Mouse (Mus musculus): Measurements from ENCODE around the gene S1pr3.

The S1pr3 gene

DNA sequence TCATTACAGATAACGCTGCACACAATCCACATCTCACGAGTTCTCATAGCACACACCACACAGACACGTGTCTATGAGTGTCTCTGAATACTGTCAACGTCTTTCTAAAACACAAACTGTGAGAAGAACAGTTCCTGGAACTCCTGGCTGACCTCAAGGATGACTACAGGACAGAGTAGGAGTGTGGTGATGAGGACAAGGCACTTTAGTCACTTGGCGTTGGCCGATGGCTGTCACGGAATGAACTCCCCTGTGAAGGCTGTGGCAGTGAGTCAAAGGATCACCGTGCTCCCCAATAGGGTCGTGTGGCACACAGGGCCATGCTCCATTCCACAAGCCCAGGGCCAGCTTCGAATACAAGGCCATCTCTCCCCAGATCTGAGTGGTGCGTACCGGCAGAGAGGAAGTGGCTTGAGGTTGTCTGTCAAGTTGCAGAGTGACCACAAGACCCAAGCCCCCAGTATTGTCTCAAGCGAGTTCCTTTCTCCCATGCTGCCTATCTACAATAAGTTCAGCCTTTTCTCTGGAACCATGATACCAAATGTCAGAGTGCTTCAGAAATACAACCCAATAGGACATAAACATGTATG, 2.6 kb upstream of the S1pr3 start:
- peak; percentile 95 for DNase-seq (ENCODE audit: low read depth)

DNA sequence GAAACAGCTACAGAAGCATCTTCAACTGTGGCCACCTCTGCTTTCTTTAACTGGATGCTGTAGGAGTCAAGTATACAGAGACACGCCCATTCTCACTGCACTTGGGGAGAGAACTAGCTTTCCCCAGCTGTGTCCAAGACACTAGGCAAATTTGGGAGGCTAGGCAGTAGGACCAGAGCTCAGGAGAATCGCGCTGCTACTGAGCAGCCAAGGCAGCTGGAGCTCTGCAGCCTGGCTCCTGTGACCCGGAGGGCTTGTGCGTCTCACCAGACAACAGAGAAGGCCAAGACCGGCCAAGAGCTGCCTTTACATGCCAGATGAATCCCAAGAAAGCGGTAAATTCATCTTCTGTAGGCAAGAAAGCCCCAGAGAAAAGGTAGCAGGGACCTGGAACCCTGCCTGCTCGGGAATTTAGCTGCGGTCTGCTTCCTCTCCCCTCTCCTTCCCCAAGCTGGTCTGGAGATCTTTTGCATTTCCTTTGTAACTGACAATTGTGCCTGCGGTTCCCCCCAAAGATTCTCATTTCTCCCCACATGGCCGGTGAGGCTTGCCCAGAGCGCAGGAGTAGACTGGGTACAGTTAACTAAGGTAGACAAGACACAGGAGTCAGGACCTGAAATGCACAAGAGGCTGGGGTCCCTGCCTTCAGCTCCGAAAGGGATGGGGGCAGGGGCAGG, 760 bp upstream of the S1pr3 start:
- DNase-seq (ENCODE audit: low read depth) = peak; percentile 50

DNA sequence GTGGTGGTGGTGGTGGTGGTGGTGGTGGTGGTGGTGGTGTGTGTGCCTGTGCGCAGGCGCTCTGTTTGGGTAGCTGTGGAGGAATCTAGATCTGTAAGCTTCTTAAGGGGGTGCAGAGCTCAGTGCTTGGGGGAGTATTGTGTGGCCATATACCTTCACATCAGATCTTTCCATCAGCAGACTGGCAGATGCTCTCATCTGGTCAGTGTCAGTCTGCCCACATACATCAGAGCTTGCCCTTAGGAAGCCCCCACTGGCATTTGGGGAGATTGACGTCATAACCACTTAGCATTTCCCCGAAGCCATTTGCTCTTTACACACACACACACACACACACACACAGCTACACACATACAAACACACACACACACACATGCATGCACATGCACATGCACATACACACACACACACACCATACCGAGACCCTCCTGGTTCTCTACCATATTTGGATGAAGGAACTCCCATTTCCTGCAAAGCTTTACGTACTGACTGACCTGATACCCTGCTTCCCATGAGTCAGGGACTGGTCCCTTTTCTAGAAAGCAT, 1.6 kb downstream of the S1pr3 start:
- peak; percentile 55 for DNase-seq (ENCODE audit: low read depth)

DNA sequence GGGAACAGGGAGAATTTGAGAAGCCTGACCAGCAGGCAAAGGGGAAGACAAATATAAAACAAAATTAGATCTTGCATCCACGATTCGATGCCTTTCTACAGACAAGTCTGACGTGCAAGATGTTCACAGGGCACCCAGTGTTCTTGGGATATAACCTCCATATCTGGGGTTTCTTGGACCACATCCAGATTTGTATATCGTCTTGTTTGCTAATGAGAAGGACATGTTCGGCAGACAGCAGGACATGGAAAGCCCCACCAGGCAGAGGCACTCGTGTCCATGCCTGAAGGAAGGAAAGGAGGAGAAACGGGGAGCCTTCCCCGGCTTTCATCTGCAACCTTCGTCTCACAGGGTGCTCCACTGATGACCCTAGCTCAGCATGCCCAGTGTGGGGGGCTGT, 2.8 kb downstream of the S1pr3 start:
- no peak for DNase-seq (ENCODE audit: low read depth)

DNA sequence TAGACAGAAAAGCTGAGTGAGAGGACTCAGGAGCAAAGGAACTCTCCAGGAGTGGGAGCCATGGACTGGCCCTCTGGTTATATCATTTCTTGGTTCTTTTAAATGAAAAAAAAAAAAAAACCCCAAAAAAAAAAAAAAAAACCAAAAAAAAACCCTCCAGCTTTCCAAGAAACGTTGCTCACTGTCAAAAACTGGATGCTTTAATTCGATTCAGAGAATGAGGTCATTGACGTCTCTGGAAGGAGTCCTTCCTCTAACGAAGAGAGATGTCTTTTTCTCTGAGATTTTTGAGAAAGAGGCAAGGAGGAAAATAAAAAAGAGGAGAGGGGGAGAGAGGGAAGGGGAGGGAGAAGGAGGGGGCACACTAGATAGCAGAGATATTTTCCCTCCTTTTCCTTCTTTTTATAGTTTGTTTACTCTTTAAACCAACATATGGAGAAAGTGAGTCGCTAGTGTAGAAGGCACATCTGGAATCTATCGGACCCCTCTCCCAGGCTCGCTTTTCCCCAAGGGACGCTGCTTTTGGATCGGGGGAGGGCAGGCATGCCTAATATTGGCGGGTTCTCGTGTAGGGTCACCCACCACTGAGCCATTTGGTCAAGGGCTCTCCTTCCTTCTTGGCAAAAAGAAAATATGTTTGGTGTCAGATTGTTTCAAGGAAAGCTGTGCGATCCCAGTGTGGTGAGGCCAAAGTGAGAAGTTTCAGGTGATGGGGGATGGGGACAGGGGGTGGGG, 3.4 kb downstream of the S1pr3 start:
- DNase-seq (ENCODE audit: low read depth) = no peak

DNA sequence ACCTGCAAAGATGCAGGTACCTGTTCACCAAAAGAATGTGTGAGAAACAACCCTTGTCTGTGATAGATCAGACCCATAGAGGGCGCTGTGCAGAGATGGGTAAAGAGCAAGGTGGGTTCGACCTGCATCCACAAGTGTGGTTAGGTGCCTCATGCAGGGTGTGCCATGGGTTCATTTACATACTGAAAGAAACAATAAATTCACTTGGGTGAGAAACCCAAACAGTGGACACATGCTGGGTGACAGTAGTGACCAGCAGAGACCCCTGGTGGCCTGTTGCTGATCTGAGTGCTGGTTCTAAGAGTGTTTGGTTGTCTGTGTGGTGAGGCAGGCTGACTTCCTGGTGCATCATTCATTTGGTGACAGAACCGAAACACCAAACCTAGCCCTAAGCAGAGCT, 5.0 kb downstream of the S1pr3 start:
- DNase-seq (ENCODE audit: low read depth) = peak; percentile 63

DNA sequence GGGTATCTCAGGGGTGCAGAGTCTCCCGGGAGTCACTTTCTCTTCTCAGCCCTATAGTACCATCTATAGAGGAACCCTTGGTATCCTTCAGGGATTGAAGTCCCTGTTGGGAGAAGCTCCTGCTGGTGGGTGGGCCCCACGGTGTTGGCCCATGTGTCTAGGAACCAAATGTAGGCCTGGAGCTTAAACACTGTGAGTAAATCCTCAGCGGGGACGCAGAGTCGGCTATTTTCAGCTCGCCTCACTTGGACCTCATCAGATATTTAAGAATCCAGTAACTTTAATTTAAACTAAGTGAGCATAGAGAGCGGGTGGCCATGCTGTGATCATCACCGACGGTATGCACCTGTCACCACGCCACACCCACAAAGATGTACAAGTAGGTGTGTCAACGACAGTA, 8.3 kb downstream of the S1pr3 start:
- no peak for DNase-seq (ENCODE audit: low read depth)

DNA sequence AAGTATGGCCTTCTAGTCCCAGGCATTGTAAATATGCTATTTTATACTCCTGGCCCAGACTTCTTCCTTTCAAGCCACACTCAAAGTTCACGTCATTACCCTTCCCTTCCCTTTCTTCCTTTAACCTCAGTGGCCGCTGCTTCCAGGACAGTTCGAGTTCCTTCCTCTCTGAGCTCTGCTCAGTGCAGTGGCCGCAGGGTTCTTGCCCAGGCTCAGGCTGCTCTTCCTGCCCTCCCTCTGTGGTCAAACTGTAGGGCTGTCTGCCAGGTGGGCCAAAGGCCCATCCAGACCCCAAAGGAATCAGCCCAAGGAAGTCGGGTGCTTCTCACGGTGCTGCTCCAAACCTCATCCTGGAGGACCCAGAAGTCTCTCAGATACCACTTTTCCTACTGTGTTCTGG, 9.4 kb downstream of the S1pr3 start:
- DNase-seq (ENCODE audit: low read depth) = peak; percentile 83

DNA sequence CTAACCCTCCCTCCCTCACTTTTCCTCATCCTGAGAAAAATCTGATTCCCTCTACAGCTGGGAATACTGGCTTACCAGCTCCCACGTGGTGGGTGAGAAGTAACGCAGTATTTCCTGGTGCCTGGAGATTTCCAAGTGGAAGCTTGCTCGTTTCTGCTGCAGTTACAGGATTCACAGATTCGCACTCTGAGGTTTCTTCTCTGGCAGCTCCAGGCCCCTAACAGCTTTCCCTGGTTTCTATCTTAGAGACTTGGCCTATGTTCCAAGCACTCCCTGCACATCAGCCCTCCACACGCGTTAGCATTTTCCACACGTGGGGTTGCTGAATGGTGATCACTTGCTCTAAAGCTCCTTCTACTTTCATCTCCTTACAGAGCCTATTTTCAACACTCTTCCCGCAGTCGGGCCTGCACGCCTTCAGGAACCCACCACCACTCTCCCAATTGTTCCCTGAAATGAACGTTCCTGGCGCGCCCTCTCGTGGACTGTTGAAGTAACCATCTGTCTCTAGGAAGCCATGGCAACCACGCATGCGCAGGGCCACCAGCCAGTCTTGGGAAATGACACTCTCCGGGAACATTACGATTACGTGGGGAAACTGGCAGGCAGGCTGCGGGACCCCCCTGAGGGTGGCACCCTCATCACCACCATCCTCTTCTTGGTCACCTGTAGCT, 10.0 kb downstream of the S1pr3 start:
- peak; percentile 87 for DNase-seq (ENCODE audit: low read depth)

DNA sequence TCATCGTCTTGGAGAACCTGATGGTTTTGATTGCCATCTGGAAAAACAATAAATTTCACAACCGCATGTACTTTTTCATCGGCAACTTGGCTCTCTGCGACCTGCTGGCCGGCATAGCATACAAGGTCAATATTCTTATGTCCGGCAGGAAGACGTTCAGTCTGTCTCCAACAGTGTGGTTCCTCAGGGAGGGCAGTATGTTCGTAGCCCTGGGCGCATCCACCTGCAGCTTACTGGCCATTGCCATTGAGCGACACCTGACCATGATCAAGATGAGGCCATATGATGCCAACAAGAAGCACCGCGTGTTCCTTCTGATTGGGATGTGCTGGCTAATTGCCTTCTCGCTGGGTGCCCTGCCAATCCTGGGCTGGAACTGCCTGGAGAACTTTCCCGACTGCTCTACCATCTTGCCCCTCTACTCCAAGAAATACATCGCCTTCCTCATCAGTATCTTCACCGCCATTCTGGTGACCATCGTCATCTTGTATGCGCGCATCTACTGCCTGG, 10.6 kb downstream of the S1pr3 start:
- DNase-seq (ENCODE audit: low read depth) = no peak

DNA sequence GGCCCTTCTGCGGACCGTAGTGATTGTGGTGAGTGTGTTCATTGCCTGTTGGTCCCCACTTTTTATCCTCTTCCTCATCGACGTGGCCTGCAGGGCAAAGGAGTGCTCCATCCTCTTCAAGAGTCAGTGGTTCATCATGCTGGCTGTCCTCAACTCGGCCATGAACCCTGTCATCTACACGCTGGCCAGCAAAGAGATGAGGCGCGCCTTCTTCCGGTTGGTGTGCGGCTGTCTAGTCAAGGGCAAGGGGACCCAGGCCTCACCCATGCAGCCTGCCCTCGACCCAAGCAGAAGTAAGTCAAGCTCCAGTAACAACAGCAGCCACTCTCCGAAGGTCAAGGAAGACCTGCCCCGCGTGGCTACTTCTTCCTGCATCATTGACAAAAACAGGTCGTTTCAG, 11.1 kb downstream of the S1pr3 start:
- DNase-seq (ENCODE audit: low read depth) = no peak

DNA sequence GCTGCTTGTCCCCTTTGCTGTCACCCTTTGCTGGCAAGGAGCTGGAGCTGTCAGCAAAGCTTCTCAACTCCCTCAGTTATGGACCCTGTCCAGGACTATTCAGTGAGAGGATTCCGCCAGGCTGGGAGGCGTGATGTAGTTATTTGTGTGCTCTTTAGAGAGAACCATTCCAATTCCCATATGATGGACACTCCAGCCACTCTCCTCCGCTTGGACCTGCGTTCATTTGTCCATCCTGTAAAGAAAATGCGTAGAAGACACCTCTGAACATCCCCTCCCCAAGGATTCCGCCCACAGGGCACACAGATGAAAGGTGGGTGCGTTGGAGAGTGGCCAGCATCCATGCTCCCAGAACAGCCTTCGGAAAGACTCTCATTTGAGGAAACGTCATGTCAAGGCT, 12.4 kb downstream of the S1pr3 start:
- no peak for DNase-seq (ENCODE audit: low read depth)

DNA sequence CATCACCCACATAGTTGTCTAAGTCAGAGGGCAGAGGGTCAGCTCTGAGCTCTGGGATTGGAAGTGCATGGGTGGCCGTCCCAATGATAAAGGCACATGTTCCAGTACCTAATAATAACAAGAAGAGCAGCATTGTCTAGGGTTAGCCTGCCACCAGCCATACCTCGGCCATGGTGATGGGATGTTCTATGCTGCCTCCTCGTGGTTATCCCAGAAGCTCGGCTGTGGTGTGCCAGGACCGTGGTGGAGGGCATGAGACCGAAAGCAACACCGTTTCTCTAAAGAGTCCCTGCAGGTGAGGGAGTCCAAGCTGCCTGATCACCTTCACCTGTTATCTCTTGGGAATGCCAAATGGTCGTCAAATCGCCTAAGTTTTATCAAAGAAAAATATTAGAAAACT, 15.2 kb downstream of the S1pr3 start:
- peak; percentile 34 for DNase-seq (ENCODE audit: low read depth)

DNA sequence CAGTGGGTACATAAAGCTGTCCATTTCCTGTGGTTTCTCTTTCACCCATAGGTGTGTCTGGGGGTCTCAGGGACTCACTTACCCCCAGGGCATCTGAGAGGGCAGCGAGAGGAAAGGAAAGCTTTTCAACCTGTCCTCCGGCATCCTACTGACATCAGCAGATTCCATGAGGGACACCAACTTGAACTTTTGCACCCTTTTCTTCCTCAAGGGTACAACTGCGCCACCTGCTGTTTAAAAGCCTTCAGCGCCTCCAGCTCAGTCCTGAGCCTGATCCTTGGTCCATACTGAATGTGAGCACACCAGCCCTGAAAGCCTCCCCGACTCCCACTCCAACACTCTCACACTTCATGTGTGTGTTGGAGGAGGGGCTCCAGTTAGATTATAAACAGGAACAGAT, 16.2 kb downstream of the S1pr3 start:
- peak; percentile 82 for DNase-seq (ENCODE audit: low read depth)

DNA sequence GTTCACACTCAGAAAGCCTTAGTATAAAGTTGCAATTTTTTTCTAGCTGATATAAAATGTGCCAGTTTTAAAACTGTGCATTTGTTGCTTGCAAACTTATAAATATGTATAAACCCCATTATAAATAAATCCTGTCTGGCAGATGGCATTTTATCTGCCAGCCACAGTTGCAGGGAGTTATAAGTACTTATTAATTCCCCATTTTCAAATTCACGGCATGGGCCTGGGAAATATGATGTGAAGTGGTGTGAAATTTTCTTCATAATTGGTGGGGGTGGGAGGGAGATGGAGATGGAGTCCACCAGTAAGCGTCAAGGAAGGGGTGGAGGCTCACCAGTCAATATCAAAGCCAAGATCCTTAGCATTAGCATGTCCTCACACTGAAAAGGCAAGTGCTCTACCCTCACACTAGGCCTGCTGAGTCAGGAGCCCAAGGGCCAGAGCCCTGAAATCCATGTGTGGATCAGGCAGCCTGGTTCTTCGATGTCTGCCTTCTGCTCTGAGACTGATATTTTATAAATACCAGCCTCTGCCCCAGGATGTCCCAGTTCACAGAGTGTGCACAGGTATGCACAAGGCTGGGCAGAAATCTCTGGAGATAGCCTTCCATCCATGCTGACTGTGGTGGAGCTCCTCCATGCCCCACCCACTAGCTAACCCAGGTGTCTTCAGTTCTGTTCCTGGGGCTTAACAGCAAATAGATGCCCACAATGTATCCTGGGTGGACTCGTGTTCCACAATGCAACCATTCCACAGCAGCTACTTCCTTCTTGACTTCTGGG, 17.4 kb downstream of the S1pr3 start:
- no peak for DNase-seq (ENCODE audit: low read depth)

DNA sequence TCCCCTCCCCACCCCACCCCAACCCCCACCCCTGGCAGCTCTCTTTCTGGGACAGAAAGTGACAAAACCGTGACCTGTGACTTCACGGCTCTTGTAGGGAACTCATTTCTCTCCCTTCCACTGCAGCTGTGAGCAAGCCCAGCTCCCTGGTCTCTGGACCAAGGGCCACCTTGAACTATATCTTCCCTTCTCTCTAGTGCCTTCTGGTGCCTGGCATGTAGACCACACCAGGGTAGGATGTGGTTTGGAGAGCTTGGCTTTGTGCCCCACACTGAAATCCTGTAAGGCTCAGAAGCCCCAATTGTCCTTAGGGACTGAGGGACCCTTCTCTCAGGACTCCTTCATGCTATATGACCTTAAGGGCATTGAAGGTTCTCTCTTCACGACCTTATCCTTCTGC, 24.9 kb downstream of the S1pr3 start:
- peak; percentile 67 for DNase-seq (ENCODE audit: low read depth)

DNA sequence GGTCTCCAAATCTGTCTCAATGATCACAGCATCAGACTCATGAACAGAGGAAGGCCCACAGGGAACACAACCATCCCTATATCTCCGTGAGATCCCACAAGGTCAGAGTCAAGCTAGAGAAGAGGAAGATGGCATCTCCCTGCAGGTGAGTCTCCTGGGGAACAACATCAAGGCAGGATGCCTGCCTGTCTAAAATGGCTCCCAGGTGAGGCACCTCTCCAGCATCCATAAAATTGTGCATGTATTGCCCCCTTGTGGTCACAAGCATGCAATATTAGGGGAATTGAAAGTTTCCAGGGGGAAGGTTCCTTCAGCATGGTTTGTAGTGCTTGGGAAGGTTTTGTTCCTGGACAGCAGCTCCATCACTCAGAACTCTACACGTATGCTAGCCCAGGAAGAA, 26.0 kb downstream of the S1pr3 start:
- peak; percentile 20 for DNase-seq (ENCODE audit: low read depth)

DNA sequence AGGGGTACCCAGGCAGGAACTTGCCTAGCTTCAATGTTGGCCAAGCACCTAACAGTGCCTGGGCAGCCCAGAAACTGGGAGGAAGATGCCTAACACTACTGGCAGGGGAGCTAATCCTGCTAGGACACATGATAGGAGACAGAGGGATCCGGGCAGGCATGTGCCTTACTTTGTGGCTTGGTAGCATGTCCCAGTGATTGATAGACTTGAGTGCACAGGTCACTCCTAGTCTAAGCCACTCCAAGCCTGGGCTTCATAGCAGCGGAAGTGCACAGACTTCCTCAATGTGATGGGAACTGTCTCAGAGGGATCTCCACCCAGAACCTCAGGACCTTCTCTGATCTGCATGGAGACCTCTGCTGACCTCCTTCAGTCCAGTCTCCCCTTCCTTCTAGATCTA, 26.7 kb downstream of the S1pr3 start:
- no peak for DNase-seq (ENCODE audit: low read depth)

DNA sequence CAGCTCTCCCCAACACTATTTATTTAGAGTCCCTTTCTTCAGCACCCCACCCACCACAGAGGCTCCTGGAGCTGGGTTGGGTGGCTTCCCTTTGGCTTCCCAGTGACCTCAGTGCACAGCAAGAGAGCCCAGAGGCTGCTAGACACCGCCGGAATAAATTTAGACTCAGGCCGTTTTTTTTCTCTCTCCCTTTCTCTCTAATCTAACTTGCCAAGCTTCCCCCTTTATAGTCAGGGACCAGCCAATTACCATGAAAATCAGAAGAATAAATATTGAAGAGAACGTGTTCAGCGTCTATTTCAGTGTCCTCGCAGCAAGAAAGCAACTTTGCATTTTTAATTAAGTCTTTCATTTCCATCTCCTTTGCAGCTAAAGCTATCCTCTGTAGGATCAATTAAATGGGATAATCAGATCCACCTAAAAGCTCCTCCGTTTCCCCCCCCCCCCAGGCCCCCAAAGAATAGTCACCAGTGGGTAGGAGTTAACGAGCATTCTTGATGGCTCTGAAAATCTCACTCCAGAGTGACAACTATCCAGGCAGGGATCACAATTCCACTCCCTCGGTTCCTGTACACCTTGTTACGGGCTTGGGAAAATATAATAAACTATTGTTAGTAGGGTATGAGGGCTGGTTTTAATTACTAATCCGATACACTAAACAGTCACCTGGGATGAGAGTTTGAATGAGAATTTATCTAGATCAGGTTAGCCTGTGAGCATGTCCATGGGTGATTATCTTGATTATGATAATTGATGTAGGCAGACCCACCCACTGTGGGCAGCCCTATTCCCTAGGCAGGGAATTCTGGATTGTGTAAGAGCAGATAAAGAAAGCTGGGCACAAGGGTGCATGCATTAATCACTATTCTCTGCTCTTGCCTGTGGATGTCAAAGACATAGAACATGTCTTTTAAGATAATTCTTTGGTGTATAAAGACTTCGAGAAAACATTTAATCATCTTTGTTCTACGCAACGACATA, 29.0 kb downstream of the S1pr3 start:
- no peak for DNase-seq (ENCODE audit: low read depth)

DNA sequence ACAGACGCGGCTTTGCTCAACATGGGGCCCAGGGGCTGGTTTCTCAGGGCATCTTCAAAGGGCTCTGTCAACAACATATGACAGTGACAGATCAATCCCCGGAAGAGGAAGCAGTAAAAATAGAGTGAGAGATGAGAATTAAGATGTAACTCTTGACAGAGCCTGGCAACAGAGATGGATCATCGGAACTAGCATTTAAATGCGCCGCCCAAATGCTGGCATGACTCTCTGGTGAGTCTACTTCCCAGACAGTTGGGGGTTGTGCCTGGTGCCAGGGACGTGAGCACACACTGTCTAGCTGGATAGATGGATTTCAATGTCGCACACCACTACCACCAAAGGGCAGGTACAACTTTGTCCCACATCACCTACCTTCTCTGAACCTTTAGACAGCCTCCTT, 34.5 kb downstream of the S1pr3 start:
- DNase-seq (ENCODE audit: low read depth) = no peak

All from 416B (cell line).